Mouse (Mus musculus) heart, embryonic 12.5 days (tissue): ENCODE data around the gene Rassf1. TPM values are rescaled to one million over a fixed set of nuclear protein-coding genes. Genes with fewer than 3 reads are reported as not detected.
A peak's percentile ranks its signal among the peaks of the same experiment; 100 is the strongest.

Experiments
- ATAC-seq: fragments of 200-750 bp; cut with Nextera tagmentation; 2 replicates; pipeline ENCODE4 v1.8.0; 2017; ENCODE audit warnings: moderate TSS enrichment, moderate library complexity; ENCODE audit not compliant: insufficient number of reproducible peaks, low FRiP score
- H3K27ac ChIP-seq: fragments of 300-500 bp; sonication (generic); 2 replicates; pipeline ENCODE4 v1.5.1; 2016; ENCODE audit warnings: mild to moderate bottlenecking, moderate library complexity; ENCODE audit not compliant: poor library complexity, severe bottlenecking
- H3K27me3 ChIP-seq: fragments of 300-500 bp; sonication (generic); replicated peaks from 2 replicates; pipeline ENCODE4 v1.6.1; 2016; ENCODE audit warnings: mild to moderate bottlenecking, moderate library complexity
- H3K36me3 ChIP-seq: fragments of 300-500 bp; sonication (generic); 2 replicates; pipeline ENCODE4 v1.6.1; 2016; ENCODE audit warnings: mild to moderate bottlenecking, moderate library complexity
- H3K4me1 ChIP-seq: fragments of 300-500 bp; sonication (generic); replicated peaks from 2 replicates; pipeline ENCODE4 v1.6.1; 2016; ENCODE audit warnings: mild to moderate bottlenecking
- H3K4me2 ChIP-seq: fragments of 300-500 bp; sonication (generic); 2 replicates; pipeline ENCODE4 v1.6.1; 2016; ENCODE audit warnings: mild to moderate bottlenecking, moderate library complexity
- H3K4me3 ChIP-seq: fragments of 300-500 bp; sonication (generic); 2 replicates; pipeline ENCODE4 v1.5.1; 2016; ENCODE audit warnings: mild to moderate bottlenecking
- H3K9ac ChIP-seq: fragments of 300-500 bp; sonication (generic); 2 replicates; pipeline ENCODE4 v1.6.1; 2016; ENCODE audit warnings: mild to moderate bottlenecking, moderate library complexity
- H3K9me3 ChIP-seq: fragments of 300-500 bp; sonication (generic); replicated peaks from 2 replicates; pipeline ENCODE4 v1.6.1; 2016; ENCODE audit warnings: mild to moderate bottlenecking, moderate library complexity
- WGBS: fragments of 180-500 bp; shearing (Covaris S2); methylation state at CpG from one replicate; pipeline ENCODE4 v1.1.7; 2016; 5-methylcytosine and 5-hydroxymethylcytosine counted together
- polyA plus RNA-seq: library from polyadenylated mRNA; unstranded; fragments of >200 nt; fragmentation: Nextera tagmentation; extraction: Ambion mirVana; gene quantifications from 2 replicates; pipeline ENCODE4 v1.2.1, GENCODE M21; 2016

The Rassf1 gene
- polyA plus RNA-seq, 1 experiment from 2014 or later = 48.2 TPM

GRCm38 (mm10) chr9:107609433-107609830, 58.1 kb downstream of the Rassf1 start:
- Histone ChIP-seq H3K4me3 (no peak overlapping the region), H3K4me2 (peak overlapping the region; percentile 62; the same call in 1 of the 2 replicates), H3K36me3 (peaks cover 9% of the 10 kb centered on the region), H3K9me3 (no peaks in the 10 kb centered on the region), H3K27ac (peak overlapping the region; percentile 23; the same call in 1 of the 2 replicates), H3K27me3 (0 out of 2 replicates have a peak, but pooled peaks cover 6% of the 10 kb centered on the region), H3K4me1 (peaks cover 80% of the 10 kb centered on the region), H3K9ac (no peak overlapping the region)
- ATAC-seq = no peak
- WGBS = 70% methylated on average over 4 of the region's 4 CpGs

DNA sequence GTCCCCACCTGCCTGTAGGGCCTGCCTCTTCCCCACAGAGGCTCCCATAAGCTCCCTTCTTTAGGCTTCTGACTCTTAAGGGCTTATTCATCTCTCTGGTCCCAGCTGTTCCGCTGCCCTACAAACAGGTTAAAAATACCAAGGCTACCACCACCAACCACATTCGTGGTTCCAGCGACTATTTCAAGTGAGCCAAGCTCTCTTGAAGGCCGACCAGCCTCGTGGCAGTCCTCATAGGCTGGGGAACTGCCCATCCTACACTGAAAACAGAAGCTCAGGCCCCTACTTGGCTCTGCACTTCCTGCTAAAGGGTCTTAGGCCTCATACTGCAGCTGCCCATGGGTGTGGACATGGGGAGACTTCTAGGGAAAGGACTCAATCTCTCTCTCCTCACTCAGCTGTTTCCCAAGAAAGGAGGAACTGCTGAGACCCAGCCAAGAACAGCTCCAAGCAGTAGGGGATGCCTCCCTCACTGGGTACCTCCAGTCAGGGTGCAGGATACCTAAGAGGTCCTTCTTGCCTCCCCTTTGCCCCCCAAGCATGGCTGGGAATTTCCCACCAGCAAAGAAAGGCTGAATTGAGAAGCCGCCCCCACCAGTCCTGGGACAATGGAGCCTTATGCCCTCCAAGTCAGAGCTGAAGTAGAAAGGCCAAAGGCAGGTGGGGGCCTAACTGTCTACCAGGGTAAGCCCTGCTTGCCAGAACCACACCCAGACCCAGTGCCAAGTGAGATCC, 60.3 kb downstream of the Rassf1 start:
- Histone ChIP-seq H3K27ac (peak overlapping the region; percentile 91), H3K9me3 (no peaks in the 10 kb centered on the region), H3K4me2 (peak overlapping the region; percentile 75; the same call in 1 of the 2 replicates), H3K36me3 (peaks cover 31% of the 10 kb centered on the region), H3K4me3 (no peak overlapping the region), H3K4me1 (peaks cover 76% of the 10 kb centered on the region), H3K27me3 (no peaks in the 10 kb centered on the region), H3K9ac (peak overlapping the region; percentile 77)
- WGBS = 55% methylated on average over 6 of the region's 6 CpGs
- ATAC-seq = no peak; the same call in 1 of the 2 replicates

Other genes with a start within 250 kb of the Rassf1 start
- gene Hemk1, start 213.2 kb upstream of the Rassf1 start, polyA plus RNA-seq = 11.4 and 13.4 TPM in 2 replicates
- gene 6430571L13Rik, start 211.0 kb upstream of the Rassf1 start, polyA plus RNA-seq = 0.55 and 1.1 TPM in 2 replicates
- 5.9 and 6.2 TPM in 2 replicates for gene Cacna2d2, start 151.9 kb upstream of the Rassf1 start, polyA plus RNA-seq
- gene Tmem115, start 17.6 kb upstream of the Rassf1 start, polyA plus RNA-seq = 37.5 and 41.2 TPM in 2 replicates
- 16.6 and 18.4 TPM in 2 replicates for gene Cyb561d2, start 9.4 kb upstream of the Rassf1 start, polyA plus RNA-seq
- 24.4 and 25.1 TPM in 2 replicates for gene Nprl2, start 9.3 kb upstream of the Rassf1 start, polyA plus RNA-seq
- gene Zmynd10, start 4.3 kb upstream of the Rassf1 start, polyA plus RNA-seq = 0.22 and 0.35 TPM in 2 replicates
- gene Tusc2, start 11.7 kb downstream of the Rassf1 start, polyA plus RNA-seq = 60.1 and 61.4 TPM in 2 replicates
- 103 and 106 TPM in 2 replicates for gene Hyal2, start 16.4 kb downstream of the Rassf1 start, polyA plus RNA-seq
- gene Hyal1, start 25.4 kb downstream of the Rassf1 start, polyA plus RNA-seq = 5.5 and 5.7 TPM in 2 replicates
- 10.2 and 12.6 TPM in 2 replicates for gene Naa80, start 27.3 kb downstream of the Rassf1 start, polyA plus RNA-seq
- gene Hyal3, start 29.3 kb downstream of the Rassf1 start, polyA plus RNA-seq = 0.49 and 0.64 TPM in 2 replicates
- 34.0 and 35.5 TPM in 2 replicates for gene Ifrd2, start 36.1 kb downstream of the Rassf1 start, polyA plus RNA-seq
- 10.7 and 11.2 TPM in 2 replicates for gene Sema3b, start 57.7 kb downstream of the Rassf1 start, polyA plus RNA-seq
- gene Gnai2, start 83.8 kb downstream of the Rassf1 start, polyA plus RNA-seq = 404 and 442 TPM in 2 replicates
- gene Slc38a3, start 118.0 kb downstream of the Rassf1 start, polyA plus RNA-seq = 2.9 and 3.2 TPM in 2 replicates
- gene Gnat1, start 128.2 kb downstream of the Rassf1 start, polyA plus RNA-seq = 0.97 and 1.2 TPM in 2 replicates
- gene Sema3f, start 158.9 kb downstream of the Rassf1 start, polyA plus RNA-seq = 8.1 and 8.4 TPM in 2 replicates
- gene Rbm5, start 219.4 kb downstream of the Rassf1 start, polyA plus RNA-seq = 127 and 137 TPM in 2 replicates